Mouse (Mus musculus): ENCODE results near the gene Prss8. TPM values are rescaled to one million over a fixed set of nuclear protein-coding genes. Genes with fewer than 3 reads are reported as not detected.

The Prss8 gene
- polyA plus RNA-seq, 1 experiment from 2014 or later, result 0.25 TPM

DNA sequence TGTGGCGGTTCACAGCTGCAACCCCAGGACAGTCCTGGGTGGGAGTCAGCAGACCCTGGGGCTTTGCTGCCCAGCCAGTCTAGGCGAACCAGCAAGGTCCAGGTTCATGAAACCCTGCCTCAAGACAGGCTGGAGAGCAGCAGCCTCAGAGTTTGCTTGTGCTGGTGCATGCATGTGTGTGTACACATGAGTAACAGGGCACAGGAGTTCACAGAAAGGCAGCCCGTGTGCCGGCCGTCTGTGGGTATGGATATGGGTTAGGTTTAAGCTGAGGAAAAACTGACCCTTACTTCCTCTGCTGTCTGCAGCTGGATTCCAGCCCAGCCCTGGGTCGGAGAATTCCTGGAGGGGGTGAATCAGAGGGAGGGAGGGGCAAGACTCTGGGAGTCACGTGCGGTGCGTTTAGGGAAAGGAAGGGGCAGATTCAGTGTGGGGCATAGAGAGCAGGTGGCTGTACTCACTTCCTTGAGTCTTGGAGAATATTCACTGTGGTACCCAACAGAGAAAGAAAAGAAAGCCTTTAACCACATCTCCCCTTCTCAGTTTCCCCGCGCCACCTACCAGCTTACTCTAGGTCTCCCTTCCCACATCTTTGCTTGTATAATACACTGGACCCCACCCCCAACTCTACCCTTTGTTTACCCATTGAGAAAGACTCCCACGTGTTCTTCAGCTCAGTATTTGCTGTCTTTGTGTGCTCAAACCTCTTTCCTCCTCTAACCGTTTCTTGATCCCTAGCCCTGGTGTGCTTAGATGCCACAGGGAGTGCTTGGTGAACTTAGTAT is 1.6 kb upstream of the Prss8 start:
- ATAC-seq (ENCODE audit: low FRiP score) (no peak), DNase-seq (ENCODE audit: low spot score) (no peak)
- H3K27me3 ChIP-seq (ENCODE audit: control insufficient read depth, insufficient read depth, low read length), result peaks cover 25% of the 10 kb centered on the region
- peaks cover 3% of the 10 kb centered on the region for H3K36me3 ChIP-seq (replicated peaks; ENCODE audit: control insufficient read depth, insufficient read depth)
- peaks cover 5% of the 10 kb centered on the region for H3K4me1 ChIP-seq (replicated peaks; ENCODE audit: control insufficient read depth, insufficient read depth, low read length)
- WGBS, result 43% methylated on average over 13 of the region's 13 CpGs
- H3K27ac ChIP-seq, result no peak overlapping the region
- no peak overlapping the region for H3K9ac ChIP-seq
- no peak overlapping the region for H3K4me2 ChIP-seq (replicated peaks)
- H3K4me3 ChIP-seq (replicated peaks; ENCODE audit: low read length), result no peak overlapping the region
- no peaks in the 10 kb centered on the region for H3K9me3 ChIP-seq (ENCODE audit: control insufficient read depth, low read length)

DNA sequence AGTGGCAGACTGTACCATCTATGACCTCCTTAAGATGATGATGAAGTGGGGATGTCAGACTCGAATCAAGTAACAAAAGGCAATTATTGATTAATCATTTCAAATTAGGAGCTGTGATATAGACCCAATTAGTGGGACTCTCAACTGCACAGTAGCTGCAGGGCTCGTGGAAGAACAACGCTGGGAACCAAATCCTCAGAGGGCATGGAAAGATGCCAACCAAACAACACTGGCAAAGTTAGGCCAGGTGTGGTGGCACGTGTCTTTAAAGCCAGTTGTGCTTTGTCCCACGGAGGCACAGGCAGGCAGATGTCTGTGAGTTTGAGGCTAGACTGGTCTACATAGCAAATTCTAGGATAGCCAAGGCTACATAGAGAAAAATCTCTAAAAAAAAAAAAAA is 732 bp upstream of the Prss8 start:
- Histone ChIP-seq H3K4me1 (replicated peaks; ENCODE audit: control insufficient read depth, insufficient read depth, low read length) (peaks cover 5% of the 10 kb centered on the region), H3K27ac (no peak overlapping the region), H3K9me3 (ENCODE audit: control insufficient read depth, low read length) (no peaks in the 10 kb centered on the region), H3K36me3 (replicated peaks; ENCODE audit: control insufficient read depth, insufficient read depth) (peaks cover 12% of the 10 kb centered on the region), H3K4me2 (replicated peaks) (no peak overlapping the region), H3K27me3 (ENCODE audit: control insufficient read depth, insufficient read depth, low read length) (peaks cover 25% of the 10 kb centered on the region), H3K4me3 (replicated peaks; ENCODE audit: low read length) (no peak overlapping the region), H3K9ac (no peak overlapping the region)
- ATAC-seq (ENCODE audit: low FRiP score) (no peak), DNase-seq (ENCODE audit: low spot score) (no peak)
- WGBS, result 71% methylated on average over 5 of the region's 5 CpGs

DNA sequence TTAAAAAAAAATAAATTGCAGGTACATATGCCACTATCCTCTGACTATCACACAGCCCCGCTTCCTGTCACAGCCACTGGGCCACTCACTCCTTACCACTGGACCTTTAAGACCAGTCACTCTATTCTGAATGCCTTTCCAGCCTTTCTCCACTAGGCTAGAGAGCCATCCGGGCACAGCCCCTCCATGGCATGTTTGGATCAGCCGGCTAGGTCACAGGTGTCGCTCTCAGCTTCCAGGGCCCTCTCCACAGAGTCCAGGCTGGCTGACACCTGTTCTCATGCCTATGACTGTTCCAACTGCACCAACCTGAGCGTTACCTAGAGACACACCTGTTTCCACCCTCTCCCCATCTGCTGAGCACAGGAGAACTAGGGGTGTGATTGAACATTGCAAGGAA is 1.3 kb downstream of the Prss8 start:
- no peaks in the 10 kb centered on the region for H3K4me1 ChIP-seq (replicated peaks; ENCODE audit: control insufficient read depth, insufficient read depth, low read length)
- H3K9ac ChIP-seq, result no peak overlapping the region
- no peak for DNase-seq (ENCODE audit: low spot score)
- H3K27me3 ChIP-seq (ENCODE audit: control insufficient read depth, insufficient read depth, low read length), result peaks cover 25% of the 10 kb centered on the region
- no peak overlapping the region for H3K4me3 ChIP-seq (replicated peaks; ENCODE audit: low read length)
- no peaks in the 10 kb centered on the region for H3K9me3 ChIP-seq (ENCODE audit: control insufficient read depth, low read length)
- H3K27ac ChIP-seq, result no peak overlapping the region
- H3K4me2 ChIP-seq (replicated peaks), result no peak overlapping the region
- ATAC-seq (ENCODE audit: low FRiP score), result no peak
- WGBS, result 51% methylated on average over 5 of the region's 5 CpGs
- H3K36me3 ChIP-seq (replicated peaks; ENCODE audit: control insufficient read depth, insufficient read depth), result peaks cover 32% of the 10 kb centered on the region

DNA sequence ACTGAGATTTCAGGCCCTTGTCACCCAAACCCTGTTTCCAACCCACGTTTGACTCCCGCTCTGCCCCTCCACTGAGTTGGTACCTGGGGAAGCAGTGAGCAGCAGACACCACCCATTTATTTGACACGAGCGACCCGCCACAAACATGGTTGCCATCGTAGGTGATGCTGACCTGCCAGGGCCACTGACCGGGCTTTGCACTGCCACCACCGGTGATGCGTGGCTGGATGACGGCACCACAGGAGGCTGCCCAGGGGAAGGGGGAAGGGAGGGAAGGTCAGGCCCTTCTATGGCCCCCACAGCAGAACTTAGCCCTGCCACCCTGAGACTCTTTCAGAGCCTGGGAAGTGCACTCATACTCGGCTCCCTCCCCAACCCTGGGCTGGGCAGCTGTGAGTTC is 2.2 kb downstream of the Prss8 start:
- H3K27me3 ChIP-seq (ENCODE audit: control insufficient read depth, insufficient read depth, low read length), result peaks cover 25% of the 10 kb centered on the region
- peaks cover 40% of the 10 kb centered on the region for H3K36me3 ChIP-seq (replicated peaks; ENCODE audit: control insufficient read depth, insufficient read depth)
- H3K4me1 ChIP-seq (replicated peaks; ENCODE audit: control insufficient read depth, insufficient read depth, low read length), result no peaks in the 10 kb centered on the region
- no peak for DNase-seq (ENCODE audit: low spot score)
- no peak overlapping the region for H3K4me2 ChIP-seq (replicated peaks)
- WGBS, result 79% methylated on average over 11 of the region's 11 CpGs
- no peak for ATAC-seq (ENCODE audit: low FRiP score)
- H3K27ac ChIP-seq, result no peak overlapping the region
- no peak overlapping the region for H3K4me3 ChIP-seq (replicated peaks; ENCODE audit: low read length)
- H3K9ac ChIP-seq, result no peak overlapping the region
- H3K9me3 ChIP-seq (ENCODE audit: control insufficient read depth, low read length), result no peaks in the 10 kb centered on the region

DNA sequence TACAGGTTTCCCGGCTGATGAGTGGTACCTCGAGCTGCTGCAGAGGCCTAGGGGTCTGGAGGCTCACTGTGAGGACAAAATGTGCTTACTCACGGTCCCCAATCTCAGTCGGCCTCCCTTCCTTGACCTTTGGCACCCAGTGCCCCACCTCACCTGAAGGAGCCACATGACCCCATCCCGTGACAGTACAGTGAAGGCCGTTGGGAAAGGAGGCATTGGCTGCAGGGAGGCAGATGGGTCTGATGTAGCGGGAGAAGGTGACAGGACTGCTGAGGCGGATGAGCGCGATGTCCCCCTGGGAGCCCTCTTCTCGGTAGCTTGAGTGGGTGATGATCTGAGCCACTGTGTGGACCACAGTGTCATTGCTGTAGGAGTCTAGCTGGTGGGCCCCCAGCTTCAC is 3.1 kb downstream of the Prss8 start:
- peaks cover 25% of the 10 kb centered on the region for H3K27me3 ChIP-seq (ENCODE audit: control insufficient read depth, insufficient read depth, low read length)
- H3K27ac ChIP-seq, result no peak overlapping the region
- H3K36me3 ChIP-seq (replicated peaks; ENCODE audit: control insufficient read depth, insufficient read depth), result peaks cover 43% of the 10 kb centered on the region
- no peak overlapping the region for H3K4me2 ChIP-seq (replicated peaks)
- no peaks in the 10 kb centered on the region for H3K4me1 ChIP-seq (replicated peaks; ENCODE audit: control insufficient read depth, insufficient read depth, low read length)
- no peak for ATAC-seq (ENCODE audit: low FRiP score)
- no peak overlapping the region for H3K4me3 ChIP-seq (replicated peaks; ENCODE audit: low read length)
- H3K9ac ChIP-seq, result no peak overlapping the region
- whole genome bisulfite sequencing, result 91% methylated on average over 11 of the region's 11 CpGs
- DNase-seq (ENCODE audit: low spot score), result no peak
- H3K9me3 ChIP-seq (ENCODE audit: control insufficient read depth, low read length), result no peaks in the 10 kb centered on the region

DNA sequence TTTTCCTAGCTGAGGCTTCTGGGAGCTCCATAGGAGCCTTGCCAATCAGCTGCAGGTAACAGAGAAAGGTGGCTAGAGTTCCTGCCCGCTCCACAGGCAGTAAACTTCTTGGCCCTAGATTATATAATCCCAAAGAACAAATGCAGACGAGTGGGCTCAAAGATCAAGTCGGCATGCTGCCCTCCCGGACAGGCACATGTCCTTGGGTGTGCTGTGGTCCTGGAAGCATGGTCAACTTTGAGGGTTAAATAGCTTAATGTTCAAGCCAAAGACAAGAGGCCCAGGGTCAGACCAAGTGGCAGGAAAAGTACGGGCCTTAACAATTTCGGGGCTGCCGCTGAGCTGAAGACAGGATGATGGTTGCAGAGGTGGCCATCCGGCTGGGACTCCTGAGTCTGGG is 3.8 kb downstream of the Prss8 start:
- DNase-seq (ENCODE audit: low spot score) (no peak), ATAC-seq (ENCODE audit: low FRiP score) (no peak)
- H3K27me3 ChIP-seq (ENCODE audit: control insufficient read depth, insufficient read depth, low read length), result peaks cover 25% of the 10 kb centered on the region
- no peaks in the 10 kb centered on the region for H3K4me1 ChIP-seq (replicated peaks; ENCODE audit: control insufficient read depth, insufficient read depth, low read length)
- H3K36me3 ChIP-seq (replicated peaks; ENCODE audit: control insufficient read depth, insufficient read depth), result peaks cover 51% of the 10 kb centered on the region
- H3K27ac ChIP-seq, result no peak overlapping the region
- no peaks in the 10 kb centered on the region for H3K9me3 ChIP-seq (ENCODE audit: control insufficient read depth, low read length)
- 94% methylated on average over 8 of the region's 8 CpGs for WGBS
- no peak overlapping the region for H3K4me3 ChIP-seq (replicated peaks; ENCODE audit: low read length)
- H3K9ac ChIP-seq, result no peak overlapping the region
- no peak overlapping the region for H3K4me2 ChIP-seq (replicated peaks)

- DNase-seq (ENCODE audit: low spot score) (no peak), ATAC-seq (ENCODE audit: low FRiP score) (no peak)
- H3K27ac ChIP-seq, result no peak overlapping the region
- H3K36me3 ChIP-seq (replicated peaks; ENCODE audit: control insufficient read depth, insufficient read depth), result peaks cover 59% of the 10 kb centered on the region
- H3K27me3 ChIP-seq (ENCODE audit: control insufficient read depth, insufficient read depth, low read length), result peaks cover 23% of the 10 kb centered on the region
- no peak overlapping the region for H3K4me2 ChIP-seq (replicated peaks)
- H3K4me3 ChIP-seq (replicated peaks; ENCODE audit: low read length), result no peak overlapping the region
- H3K9me3 ChIP-seq (ENCODE audit: control insufficient read depth, low read length), result no peaks in the 10 kb centered on the region
- 66% methylated on average over 5 of the region's 5 CpGs for WGBS
- H3K4me1 ChIP-seq (replicated peaks; ENCODE audit: control insufficient read depth, insufficient read depth, low read length), result no peaks in the 10 kb centered on the region
- H3K9ac ChIP-seq, result no peak overlapping the region
Measured at GRCm38 (mm10) chr7:127925252-127925651, 4.7 kb downstream of the Prss8 start.

DNA sequence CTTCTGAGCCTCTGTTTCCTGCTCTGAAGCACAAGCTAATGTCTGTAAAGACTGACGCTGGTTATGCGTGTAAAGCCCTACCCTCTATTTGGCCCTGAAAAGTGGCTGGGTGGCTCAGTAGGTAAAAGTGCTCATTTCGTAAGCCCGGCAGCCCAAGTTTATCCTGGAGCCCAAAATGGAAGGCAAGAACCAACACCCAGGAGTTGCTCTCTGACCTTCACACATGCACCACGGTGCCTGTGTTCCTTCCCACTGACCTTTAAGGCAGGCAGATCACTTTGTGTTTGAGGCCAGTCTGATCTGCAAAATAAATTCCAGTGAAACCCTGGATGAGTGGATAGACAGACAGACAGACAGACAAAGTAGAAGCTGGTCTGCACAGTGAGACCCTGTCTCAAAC is 6.2 kb downstream of the Prss8 start:
- Histone ChIP-seq H3K9ac (no peak overlapping the region), H3K27ac (no peak overlapping the region), H3K4me2 (replicated peaks) (no peak overlapping the region), H3K9me3 (ENCODE audit: control insufficient read depth, low read length) (no peaks in the 10 kb centered on the region), H3K4me1 (replicated peaks; ENCODE audit: control insufficient read depth, insufficient read depth, low read length) (no peaks in the 10 kb centered on the region), H3K27me3 (ENCODE audit: control insufficient read depth, insufficient read depth, low read length) (peaks cover 10% of the 10 kb centered on the region), H3K36me3 (replicated peaks; ENCODE audit: control insufficient read depth, insufficient read depth) (peaks cover 67% of the 10 kb centered on the region), H3K4me3 (replicated peaks; ENCODE audit: low read length) (no peak overlapping the region)
- WGBS, result 91% methylated on average over 5 of the region's 5 CpGs
- DNase-seq (ENCODE audit: low spot score), result no peak
- ATAC-seq (ENCODE audit: low FRiP score), result no peak

DNA sequence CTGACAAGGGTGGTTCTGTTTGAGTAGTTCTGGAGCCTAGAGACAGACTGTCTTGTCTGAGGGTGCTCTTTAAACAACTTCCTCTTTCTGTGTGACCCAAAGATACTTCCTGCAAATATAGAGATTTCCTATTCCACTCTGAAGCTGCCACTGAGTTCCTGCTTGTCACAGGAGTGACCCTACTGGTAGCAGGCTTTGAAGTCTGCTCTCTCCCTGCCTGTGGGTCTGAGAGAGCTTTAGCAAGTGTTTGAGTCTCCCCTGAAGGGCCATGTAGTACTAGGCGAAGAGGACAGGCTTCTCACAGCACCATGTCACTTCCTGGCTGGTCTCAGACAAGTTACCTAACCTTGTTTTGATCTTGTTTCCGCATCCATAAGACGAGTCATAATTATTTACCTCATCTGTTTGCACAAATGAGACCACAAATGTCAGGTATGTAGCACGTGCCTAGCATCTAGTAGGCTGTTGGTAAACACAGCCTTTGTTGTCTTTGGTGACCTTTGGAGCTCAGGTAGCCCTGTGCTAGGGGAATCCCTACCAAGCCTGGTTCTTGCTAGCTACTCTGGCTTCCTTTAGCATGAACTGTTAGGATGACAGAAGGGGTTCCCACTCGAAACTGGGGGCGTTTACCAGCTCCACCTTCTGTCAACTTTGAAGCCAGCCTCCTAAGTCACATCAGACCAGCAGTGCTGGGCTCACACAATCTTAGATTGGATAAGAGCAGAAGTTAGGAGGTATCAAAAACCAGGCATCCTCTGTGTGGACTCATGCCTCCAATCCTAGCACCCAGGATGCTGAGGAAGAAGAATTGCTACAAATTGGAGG is 7.2 kb downstream of the Prss8 start:
- no peaks in the 10 kb centered on the region for H3K9me3 ChIP-seq (ENCODE audit: control insufficient read depth, low read length)
- H3K4me3 ChIP-seq (replicated peaks; ENCODE audit: low read length), result no peak overlapping the region
- ATAC-seq (ENCODE audit: low FRiP score) (no peak), DNase-seq (ENCODE audit: low spot score) (no peak)
- H3K9ac ChIP-seq, result no peak overlapping the region
- H3K4me2 ChIP-seq (replicated peaks), result no peak overlapping the region
- no peaks in the 10 kb centered on the region for H3K27me3 ChIP-seq (ENCODE audit: control insufficient read depth, insufficient read depth, low read length)
- 85% methylated on average over 6 of the region's 6 CpGs for WGBS
- H3K4me1 ChIP-seq (replicated peaks; ENCODE audit: control insufficient read depth, insufficient read depth, low read length), result no peaks in the 10 kb centered on the region
- H3K27ac ChIP-seq, result no peak overlapping the region
- H3K36me3 ChIP-seq (replicated peaks; ENCODE audit: control insufficient read depth, insufficient read depth), result peaks cover 75% of the 10 kb centered on the region
